Mouse (Mus musculus) heart, postnatal 0 days (tissue): ENCODE results near the gene Slc2a9.

Source experiments
- CTCF ChIP-seq: IDR thresholded peaks from 2 replicates; pipeline ENCODE4 v1.5.1; 2016; ENCODE audit warnings: antibody characterized with exemption, control low read depth, low read depth
- EP300 ChIP-seq: IDR thresholded peaks from 2 replicates; pipeline ENCODE4 v1.6.1; 2016; ENCODE audit warnings: antibody characterized with exemption, low read depth

DNA sequence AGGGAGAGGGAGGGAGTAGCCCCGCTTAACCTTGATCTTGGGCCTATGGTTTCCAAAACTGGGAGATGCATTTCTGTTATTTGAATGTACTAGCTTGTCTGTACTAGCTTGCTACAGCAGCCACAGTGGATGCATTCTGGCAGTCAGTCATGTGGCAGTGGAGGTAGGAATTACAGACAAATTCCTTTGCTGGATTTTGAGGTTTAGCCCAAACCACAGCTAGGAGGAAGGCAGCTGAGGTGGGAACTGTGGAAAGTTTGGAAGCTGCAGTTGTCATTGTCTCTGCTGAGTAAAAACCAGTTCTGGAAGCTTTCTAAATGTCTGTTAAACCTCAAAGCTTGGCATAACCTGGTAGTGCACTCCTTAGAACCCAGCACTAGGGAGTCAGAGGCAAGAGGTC is 131.6 kb downstream of the Slc2a9 start:
- no peak for TF ChIP-seq EP300
- no peak for TF ChIP-seq CTCF
